Mouse (Mus musculus) heart, adult 2 months (tissue): ENCODE measurements at regions not wholly inside any gene's neighbourhood (a gene's known extent, or its start where the extent isn't known, plus 50 kb on each side); places are given as distances from the start of the nearest gene placed in this dataset.

Source experiments
- CTCF ChIP-seq: fragments of 200-600 bp; IDR thresholded peaks from 2 replicates; pipeline ENCODE4 v1.8.1; 2022; ENCODE audit warnings: antibody characterized with exemption, mild to moderate bottlenecking, moderate library complexity
- EP300 ChIP-seq: fragments of 200-500 bp; IDR thresholded peaks from 2 replicates; pipeline ENCODE4 v1.6.1; 2011; ENCODE audit warnings: low read depth, low read length, control low read depth; ENCODE audit not compliant: insufficient read depth
- POLR2A ChIP-seq: fragments of 200-500 bp; IDR thresholded peaks from 2 replicates; pipeline ENCODE4 v1.6.1; 2011; ENCODE audit warnings: mild to moderate bottlenecking, low read depth, low read length, control low read depth; ENCODE audit not compliant: insufficient read depth

DNA sequence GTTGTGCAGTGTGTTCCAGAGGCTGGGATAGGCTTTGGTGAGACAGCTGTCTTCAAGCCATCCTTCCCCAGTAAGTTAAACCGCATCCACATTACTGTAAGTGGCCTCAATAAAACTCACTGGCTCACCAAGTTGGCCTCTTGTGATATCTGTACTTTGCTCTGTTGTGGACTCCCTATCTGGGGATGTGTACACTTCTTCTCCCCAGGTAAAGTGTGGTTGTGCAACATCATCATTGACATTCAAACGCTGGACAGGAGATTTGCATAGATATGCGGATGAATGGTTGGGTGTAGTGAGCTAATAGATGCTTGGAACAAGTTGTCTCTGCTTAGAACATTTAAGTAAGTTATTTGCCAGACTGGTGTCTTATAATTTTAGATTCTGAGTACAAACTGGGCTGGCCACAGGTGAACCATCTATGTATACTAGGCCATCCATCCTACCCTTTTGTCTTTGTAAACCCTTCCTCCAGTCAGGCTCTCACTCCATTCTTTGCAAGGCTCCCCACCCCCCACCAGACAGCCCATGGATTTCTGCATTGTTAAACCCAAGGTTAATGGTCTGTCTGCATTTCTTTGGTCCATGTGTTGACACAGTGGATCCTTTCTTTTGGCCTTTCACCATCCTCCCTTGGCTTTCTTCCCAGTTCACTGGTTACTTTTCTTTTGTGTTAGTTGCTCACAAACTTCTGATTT lies 303.0 kb downstream of the Plpp3 start:
- no peak for TF ChIP-seq CTCF
- TF ChIP-seq EP300, result no peak
- no peak for TF ChIP-seq POLR2A
